Mouse (Mus musculus): Measurements from ENCODE around the gene Gm48552.

DNA sequence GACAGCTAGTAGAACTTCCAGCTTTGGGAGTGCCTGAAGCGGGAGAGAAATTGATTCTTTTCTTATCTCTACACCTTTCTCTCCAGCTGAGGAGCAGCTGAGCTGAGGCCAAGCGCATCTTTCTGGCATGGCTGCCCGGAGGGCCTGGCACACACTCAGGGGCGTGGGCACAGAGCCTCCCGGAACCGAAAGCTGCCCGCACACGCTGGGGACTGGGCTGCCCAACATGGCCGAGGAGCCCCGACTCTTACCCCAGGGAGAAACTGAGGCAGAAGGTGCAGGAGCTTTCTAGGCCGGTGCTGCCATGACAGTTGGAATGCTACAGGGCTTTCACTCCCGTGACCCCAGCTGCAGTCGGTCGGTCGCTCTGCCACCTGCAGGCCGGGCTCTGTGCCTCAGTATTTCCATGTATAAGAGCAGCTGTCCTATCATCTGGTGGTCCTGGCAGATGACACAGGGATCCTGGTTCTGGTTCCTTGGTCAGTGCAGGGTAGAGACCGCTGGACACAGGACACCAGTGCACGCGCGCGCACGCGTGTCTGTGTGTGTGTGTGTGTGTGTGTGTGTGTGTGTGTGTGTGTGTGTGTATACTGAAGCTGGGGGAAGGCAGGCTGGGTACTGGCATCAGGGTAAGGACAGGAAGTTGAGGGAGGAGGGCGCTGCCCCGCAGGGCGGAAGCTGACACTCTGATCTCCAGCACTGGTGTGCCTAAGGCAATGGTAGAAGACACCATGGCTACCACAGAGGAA lies 44.9 kb downstream of the Gm48552 start:
- no peak for TF ChIP-seq POLR2A (IDR thresholded peaks at IDR 0.05; ENCODE audit: low read depth, low read length)
- peak; percentile 36; the same call in 1 of the 2 replicates for TF ChIP-seq CTCF (conservative IDR thresholded peaks at IDR 0.05; ENCODE audit: insufficient read depth, insufficient read length, low read depth, low read length)

Measured in kidney, adult 2 months (tissue).